Mouse (Mus musculus) ovary, postnatal 10 days (tissue): Measurements from ENCODE around the gene Peli2.

Source experiments
- DNase-seq: peaks from one replicate; pipeline ENCODE4 v3.0.0; 2022; ENCODE audit warnings: low spot score

Gene Peli2

GRCm38 (mm10) chr14:48153064-48153463 lies 32.4 kb downstream of the Peli2 start:
- no peak for DNase-seq

- no peak for DNase-seq
Measured at GRCm38 (mm10) chr14:48153865-48154511, 33.4 kb downstream of the Peli2 start.

- DNase-seq = no peak
Measured at GRCm38 (mm10) chr14:48154641-48155040, 34.0 kb downstream of the Peli2 start.

GRCm38 (mm10) chr14:48155153-48155552 lies 34.5 kb downstream of the Peli2 start:
- no peak for DNase-seq

- no peak for DNase-seq
Measured at GRCm38 (mm10) chr14:48157085-48157484, 36.5 kb downstream of the Peli2 start.

- no peak for DNase-seq
Measured at GRCm38 (mm10) chr14:48157835-48158234, 37.2 kb downstream of the Peli2 start.

GRCm38 (mm10) chr14:48159401-48159800 lies 38.8 kb downstream of the Peli2 start:
- no peak for DNase-seq

- no peak for DNase-seq
Measured at GRCm38 (mm10) chr14:48162446-48162845, 41.8 kb downstream of the Peli2 start.

GRCm38 (mm10) chr14:48164917-48165316 lies 44.3 kb downstream of the Peli2 start:
- DNase-seq = no peak

GRCm38 (mm10) chr14:48166396-48166795 lies 45.8 kb downstream of the Peli2 start:
- no peak for DNase-seq

- no peak for DNase-seq
Measured at GRCm38 (mm10) chr14:48167020-48167419, 46.4 kb downstream of the Peli2 start.

GRCm38 (mm10) chr14:48168116-48168515 lies 47.5 kb downstream of the Peli2 start:
- DNase-seq = no peak

GRCm38 (mm10) chr14:48169970-48170369 lies 49.3 kb downstream of the Peli2 start:
- no peak for DNase-seq

- no peak for DNase-seq
Measured at GRCm38 (mm10) chr14:48171268-48171667, 50.6 kb downstream of the Peli2 start.

GRCm38 (mm10) chr14:48172026-48172425 lies 51.4 kb downstream of the Peli2 start:
- no peak for DNase-seq

GRCm38 (mm10) chr14:48172876-48173275 lies 52.3 kb downstream of the Peli2 start:
- DNase-seq = no peak

GRCm38 (mm10) chr14:48173840-48174239 lies 53.2 kb downstream of the Peli2 start:
- DNase-seq = no peak

- no peak for DNase-seq
Measured at GRCm38 (mm10) chr14:48174356-48174755, 53.7 kb downstream of the Peli2 start.

GRCm38 (mm10) chr14:48175115-48175514 lies 54.5 kb downstream of the Peli2 start:
- DNase-seq = no peak

- no peak for DNase-seq
Measured at GRCm38 (mm10) chr14:48178304-48178995, 57.8 kb downstream of the Peli2 start.

- no peak for DNase-seq
Measured at GRCm38 (mm10) chr14:48179021-48179420, 58.4 kb downstream of the Peli2 start.

- DNase-seq = no peak
Measured at GRCm38 (mm10) chr14:48186302-48186701, 65.7 kb downstream of the Peli2 start.

- DNase-seq = no peak
Measured at GRCm38 (mm10) chr14:48187100-48187499, 66.5 kb downstream of the Peli2 start.

- no peak for DNase-seq
Measured at GRCm38 (mm10) chr14:48189330-48189729, 68.7 kb downstream of the Peli2 start.
